Mouse (Mus musculus) gastrocnemius, postnatal 36 days (tissue): ENCODE measurements at regions not wholly inside any gene's neighbourhood (a gene's known extent, or its start where the extent isn't known, plus 50 kb on each side); places are given as distances from the start of the nearest gene placed in this dataset.

ENCODE experiments used
- DNase-seq, 2 experiments: peaks; one replicate each; pipeline ENCODE4 v3.0.0; 2022
- intact Hi-C: fragments of 180-260 bp; cut with DNase I; formaldehyde crosslinking; loops from one replicate; pipeline ENCODE4 v1.15.1; 2025

DNA sequence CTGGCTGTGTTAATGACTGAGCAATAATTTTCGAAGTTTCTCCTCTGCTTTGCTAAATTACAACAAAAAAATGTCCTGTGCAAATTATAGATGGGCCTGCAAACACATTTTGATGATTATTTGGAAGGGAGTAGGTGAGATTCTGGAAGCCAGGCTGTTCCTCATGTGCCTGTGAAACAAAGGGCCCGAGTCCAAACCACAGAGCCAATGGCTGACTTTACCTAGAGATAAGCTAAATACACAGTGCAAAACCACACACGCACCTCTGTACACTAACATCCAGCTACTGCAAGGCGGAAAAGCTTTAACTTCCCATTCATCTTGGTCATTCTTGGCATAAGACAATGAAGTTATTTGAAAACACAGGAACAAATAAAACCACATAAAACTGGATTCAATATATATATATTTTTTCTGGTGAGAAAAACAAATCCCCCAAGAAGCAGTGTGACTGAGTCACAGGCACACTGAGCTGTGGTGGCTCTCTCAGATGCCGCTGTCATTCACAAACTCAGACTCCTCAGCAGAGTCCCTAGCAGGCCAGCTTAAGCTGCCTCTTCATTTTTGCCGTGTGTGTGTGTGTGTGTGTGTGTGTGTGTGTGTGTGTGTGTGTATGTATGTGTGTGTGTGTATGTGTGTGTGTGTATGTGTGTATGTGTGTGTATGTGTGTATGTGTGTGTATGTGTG lies 312.8 kb downstream of the Etnk1 start:
- no peak for DNase-seq
- intact Hi-C loops = no loop called here

DNA sequence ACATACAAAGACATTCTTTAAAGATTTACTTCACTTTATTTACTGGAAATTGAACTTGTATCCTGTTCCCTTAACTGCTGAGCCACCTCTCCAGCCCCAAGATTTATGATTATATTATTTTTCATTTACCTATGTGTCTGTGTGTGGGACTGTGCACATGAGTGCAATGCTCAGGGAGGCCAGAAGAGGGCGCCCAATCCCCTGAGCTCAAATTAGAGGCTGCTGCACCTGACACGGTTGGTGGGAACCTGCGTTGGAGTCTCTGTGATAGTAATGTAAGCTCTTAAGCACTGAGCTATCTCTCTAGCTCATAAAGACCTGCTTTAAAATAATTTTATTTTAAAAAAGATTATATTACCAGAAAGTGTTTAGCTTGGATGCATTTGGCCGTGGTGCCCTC lies 315.3 kb downstream of the Etnk1 start:
- no peak for DNase-seq
- intact Hi-C loops = no loop called here

DNA sequence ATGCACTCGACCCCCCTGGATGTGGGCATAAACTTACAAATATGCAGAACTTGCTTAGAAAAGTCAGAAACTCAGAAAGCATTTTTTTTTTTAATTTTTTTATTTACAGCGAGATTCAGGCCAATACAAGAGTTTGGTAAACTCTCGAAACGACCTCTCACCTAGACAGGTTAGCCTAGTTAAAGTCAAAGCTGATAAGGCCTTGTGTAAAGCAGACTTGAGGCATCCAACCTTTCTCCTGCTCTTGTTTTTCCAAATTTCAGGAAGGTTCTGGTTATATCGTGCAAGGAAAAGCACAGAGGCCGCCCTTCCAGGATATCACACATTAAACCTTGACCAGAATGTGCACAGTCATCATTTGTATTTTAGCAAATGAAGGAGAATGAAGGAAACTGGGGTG lies 315.8 kb downstream of the Etnk1 start:
- intact Hi-C loops = no loop called here
- no peak for DNase-seq

DNA sequence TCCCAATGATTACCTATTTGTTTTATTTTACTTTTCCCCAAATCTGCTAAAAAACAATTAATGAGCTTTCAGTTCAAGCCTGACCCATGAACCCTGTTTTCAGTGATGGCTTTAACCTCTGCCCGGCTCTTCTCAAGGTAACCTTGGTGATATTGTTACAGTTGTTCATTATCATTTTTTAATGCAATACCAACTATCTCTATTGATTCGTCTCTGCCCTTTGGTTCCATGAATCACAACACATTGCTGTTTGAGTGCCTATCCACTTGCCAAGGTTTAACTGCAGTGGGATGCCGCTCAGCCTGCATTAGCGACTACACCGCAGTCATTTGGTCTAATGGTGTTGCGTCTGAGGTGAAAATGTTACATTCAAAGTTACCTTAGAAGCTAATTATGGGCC lies 317.9 kb downstream of the Etnk1 start:
- intact Hi-C loops = no loop called here
- no peak for DNase-seq

DNA sequence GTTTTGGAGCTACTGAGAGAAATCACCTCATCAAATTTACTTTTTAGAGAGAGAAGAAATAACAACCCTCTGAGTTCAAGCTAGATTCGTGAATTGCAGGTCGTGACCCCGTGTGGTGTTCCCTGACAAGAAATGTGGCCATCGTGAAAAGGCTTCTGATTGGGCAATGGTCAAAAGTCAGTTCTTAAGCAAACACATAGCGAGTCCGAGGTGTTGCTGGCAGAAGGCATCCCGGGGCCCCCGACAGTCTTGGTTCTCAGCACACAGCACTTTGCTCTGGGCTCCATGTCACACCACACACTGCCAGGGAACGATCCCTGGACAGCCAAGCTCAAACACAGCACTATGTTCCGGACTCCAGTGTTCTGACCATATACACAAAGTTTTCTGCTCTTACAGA lies 320.0 kb downstream of the Etnk1 start:
- intact Hi-C loops = no loop called here
- no peak for DNase-seq

DNA sequence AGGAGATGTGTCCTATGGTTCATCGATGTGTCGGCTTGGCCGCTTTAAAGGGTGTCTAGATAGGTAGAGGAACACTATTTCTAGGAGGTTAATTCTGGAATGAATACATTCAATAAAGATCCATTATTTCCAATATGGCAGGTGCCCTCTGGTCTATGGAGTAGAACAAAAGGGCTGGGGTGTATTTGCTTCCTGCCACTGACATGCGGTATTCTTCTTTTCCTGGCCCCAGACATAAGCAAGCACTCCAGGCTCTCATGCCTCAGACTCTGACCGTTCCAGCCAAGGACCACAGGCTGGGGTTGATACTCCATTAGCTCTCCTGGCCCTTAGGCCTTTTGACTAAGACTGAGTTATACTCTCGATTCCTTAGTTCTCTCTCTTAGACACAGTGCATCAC lies 323.0 kb downstream of the Etnk1 start:
- no peak for DNase-seq
- intact Hi-C loops = no loop called here

DNA sequence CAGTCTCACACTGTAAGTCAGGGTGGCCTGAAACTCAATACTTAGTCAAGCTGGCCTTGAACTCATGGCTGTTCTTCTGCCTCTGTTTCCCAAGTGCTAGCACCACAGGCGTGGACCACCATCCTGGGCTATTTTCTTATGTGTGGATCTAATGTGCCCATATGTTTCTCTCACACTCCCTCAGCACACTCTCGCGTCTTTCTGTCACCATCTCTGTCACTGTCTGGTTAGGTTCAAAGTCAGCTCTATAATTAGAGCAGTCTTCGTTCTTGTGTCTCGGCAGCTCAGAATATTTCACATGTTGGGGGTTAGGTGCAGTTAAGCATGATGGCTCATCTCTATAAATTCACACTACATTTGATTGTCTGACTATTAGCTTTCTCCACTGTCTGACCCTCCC lies 324.4 kb downstream of the Etnk1 start:
- no peak for DNase-seq
- intact Hi-C loops = no loop called here

DNA sequence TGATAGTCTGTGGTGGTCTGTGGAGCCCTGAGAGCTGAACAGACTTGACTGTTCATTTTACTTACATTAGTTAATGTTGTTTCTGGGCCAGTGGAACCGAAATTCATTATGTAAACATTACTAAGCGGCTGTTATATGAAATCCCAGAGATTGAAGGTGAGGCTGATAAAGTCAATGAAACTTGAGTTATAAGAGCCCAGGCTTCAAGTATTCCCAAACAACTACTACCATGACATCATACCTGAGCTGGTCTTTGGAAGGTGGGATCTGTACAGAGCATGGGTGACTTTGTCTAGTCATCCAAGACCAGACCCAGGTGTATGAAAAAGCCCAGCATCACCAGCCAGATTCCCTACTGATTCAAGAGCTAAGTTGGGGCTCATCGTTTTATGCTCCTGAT lies 326.5 kb downstream of the Etnk1 start:
- DNase-seq = no peak
- intact Hi-C loops = no loop called here

DNA sequence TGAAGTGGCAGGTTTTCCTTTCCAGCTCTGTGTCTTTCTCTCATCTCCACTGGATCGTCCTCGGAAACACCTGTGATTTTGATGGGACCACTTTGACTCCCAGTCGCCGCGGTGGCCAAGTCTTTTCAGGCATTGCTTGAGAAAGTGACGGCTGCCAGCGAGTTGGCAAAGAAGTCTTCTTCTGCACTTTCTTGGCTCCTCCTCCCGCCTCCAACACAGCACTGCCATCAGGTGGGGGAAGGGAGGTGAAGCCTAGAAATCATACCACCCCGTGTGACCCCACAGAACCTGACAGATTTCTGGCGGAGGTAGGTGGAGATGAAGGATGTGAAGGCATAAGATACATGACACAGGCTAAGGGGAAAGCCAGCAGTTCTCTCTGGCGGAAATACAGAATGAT lies 327.3 kb downstream of the Etnk1 start:
- intact Hi-C loops = no loop called here
- no peak for DNase-seq

DNA sequence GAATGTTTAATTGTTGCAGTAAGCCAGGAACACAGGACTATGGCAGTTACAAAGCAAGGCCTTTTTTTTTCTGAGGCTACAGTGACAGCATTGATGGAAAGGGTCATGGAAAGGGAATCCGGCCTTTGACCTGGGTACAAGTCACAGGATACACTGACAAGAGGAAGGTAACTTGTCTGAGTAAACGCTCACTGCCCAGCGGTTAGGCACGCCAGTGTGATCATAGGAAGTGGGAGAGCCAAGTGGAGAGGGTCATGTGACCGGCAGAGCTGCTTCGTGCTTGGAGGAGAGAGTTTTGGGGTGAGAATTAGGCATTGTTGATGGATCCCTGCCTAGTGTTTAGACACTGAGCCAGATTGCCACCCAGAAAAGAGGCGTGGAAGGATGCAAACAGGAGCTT lies 327.9 kb downstream of the Etnk1 start:
- no peak for DNase-seq
- intact Hi-C loops = no loop called here

DNA sequence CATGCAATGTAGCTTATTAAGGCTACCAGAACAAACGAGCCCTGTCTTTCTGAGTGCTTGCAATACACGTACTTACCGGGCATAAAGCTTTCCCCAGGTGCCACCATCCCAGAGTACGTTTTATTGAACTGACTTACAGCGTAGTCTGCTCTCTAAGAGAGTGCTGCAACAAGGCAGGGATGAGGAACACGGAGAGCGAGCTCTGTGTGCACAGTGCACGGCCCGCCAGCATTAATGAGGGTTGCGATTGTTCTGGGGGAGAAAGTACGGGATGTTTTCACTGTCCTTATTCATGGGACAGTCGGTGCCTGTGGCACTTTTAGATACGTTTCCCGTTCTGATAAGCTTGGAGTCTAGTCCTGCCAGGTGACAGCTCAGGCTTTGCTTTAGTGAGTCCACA lies 331.7 kb downstream of the Etnk1 start:
- DNase-seq = no peak
- intact Hi-C loops = no loop called here

DNA sequence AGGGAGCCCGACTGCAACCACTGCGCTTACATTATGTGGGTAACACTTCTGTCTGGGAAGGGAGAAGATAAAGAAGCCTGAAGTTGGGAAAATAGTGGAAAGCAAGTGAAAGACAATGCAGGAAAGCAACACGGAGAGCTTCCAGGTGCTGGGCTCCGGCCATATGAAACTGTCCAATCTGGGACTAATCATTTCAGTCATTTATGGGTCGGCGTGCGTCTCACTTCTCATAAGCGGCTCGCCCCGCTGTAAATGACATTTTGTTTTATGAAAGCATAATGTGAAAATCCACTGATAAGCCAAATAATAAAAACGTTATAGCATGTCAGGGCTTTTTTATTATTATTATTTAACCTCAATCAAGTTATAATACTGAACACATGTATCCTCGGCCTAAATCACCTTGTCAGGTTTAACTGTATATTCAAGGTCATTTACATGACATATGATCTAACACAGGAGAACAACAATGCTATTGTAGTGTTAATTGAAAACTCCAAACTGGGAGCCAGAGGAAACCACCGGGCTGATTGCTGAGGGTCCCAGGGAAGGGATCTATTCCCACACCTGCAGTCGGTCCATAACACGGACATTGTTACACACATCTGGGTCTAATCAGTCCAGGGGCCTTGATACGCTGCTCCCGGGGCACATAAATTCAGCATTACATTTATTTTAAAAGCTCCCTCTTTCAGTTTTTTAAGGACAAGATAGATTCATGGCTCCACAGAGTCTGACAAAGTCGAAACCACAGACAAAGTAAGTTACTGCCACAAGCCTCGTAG lies 332.4 kb downstream of the Etnk1 start:
- intact Hi-C loops = no loop called here
- DNase-seq = no peak

DNA sequence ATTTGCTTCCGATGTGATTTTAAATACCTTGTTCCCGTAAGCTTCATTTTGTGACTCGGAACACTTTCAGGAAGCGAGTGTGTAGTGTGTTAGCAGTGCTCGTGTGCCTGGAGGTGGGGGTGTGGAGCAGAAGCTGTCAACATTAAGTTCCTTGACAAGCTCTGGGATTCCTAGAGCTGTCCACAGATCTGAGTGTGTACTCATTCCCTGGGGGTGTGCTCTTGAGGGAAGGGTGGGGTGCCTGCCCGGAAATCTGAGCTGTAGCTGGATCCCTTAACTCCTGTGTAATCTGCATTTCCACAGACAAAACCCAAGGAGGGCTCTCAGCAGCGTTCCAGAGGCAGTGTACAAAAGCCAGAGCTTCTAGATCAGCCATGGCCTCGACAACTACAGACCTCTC lies 335.8 kb downstream of the Etnk1 start:
- intact Hi-C loops = no loop called here
- DNase-seq = no peak

DNA sequence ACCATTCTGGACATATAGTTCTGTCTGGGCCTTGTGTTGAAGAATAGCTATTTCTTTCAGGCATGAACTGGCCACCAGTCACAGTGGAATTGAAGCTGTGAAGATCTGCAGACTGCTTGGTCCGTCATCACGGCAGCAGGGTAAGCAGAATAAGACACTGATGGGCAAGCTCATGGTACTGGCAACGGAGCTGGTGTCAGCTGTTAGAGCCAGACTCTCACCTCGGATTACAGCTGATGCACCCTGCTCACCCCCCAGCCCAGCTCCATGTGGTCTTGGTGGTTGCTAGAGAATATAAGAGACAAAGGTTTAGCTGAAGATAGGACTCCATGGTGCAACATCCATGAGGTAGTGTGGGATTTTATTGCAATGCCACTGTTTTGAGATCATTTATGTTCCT lies 336.9 kb downstream of the Etnk1 start:
- DNase-seq = peak in 1 of 2 experiments; percentile 12
- intact Hi-C loops = no loop called here

DNA sequence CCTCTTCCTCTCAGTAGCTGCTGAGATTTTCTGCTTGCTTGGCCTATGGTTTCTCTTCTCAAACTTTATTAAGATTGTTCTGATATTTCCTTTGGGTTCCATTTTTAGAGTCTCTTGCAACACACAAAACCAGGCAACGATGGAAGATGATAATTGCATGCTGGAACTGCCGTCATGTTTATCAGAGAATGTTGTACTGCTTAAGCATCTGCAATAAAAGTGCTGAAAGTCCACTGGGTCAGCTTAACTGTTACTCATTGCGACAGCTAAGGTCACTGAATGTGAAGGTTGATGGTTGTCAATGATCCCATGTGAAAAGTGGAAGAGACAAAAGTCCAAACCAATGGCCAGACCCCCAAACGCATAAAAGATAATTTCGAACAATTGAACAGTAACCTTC lies 346.4 kb downstream of the Etnk1 start:
- no peak for DNase-seq
- intact Hi-C loops = no loop called here

DNA sequence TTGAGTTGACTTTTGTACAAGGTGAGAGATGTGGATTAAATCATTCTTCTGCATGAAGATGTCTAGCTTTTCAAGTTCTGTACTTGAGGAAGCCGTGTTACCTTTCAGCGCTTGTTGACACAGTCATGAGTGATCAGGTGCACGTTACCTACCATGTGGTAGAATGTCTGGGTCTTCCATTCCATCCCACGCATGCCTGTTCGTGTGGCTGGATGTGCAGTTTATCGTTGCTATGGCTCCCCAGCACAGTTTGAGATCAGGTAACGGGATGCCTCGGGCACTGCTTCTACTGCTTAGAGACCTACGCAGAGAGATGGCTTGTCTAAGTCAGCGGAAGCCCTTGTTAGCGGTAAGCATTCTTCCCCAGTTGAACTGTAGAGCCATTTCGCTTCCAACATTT lies 348.1 kb downstream of the Etnk1 start:
- DNase-seq = no peak
- intact Hi-C loops = no loop called here

DNA sequence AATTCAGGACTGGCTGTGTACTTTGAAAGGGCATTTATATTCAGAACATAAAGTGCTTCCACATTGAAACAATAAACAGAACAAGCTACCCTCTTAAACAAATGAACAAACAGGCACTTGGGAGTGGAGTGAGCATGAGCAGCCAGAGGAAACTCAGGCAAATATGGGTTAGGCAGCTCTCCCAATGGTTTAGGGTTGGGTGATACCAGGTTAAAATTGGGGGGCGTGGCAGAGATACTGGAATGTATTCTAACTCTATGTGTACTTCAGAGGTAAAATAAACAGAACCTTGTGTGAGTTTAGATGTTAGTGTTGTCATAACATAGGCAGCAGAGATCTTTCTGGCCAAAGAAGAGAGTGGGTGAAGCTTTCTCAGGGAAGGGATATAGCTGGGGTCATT lies 349.7 kb downstream of the Etnk1 start:
- intact Hi-C loops = no loop called here
- no peak for DNase-seq

DNA sequence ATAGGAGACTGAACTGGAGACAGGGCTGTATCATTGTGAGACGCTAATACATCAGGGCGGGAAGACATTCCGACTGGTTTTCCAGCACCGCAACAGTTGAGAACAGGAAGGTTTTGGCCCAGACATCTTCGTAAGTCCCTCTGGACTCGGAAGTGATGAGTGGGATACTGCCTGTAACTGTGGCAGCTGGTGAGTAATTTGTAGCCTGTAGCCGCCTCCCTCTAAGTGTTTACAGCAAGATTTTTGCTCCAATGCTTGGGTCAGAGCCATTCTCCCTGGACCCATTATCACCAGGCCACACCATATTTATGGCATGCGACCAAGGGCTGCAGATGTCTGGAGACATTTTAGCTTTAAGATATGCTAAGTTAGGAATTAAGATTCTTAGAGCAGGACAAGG lies 351.5 kb downstream of the Etnk1 start:
- intact Hi-C loops = no loop called here
- DNase-seq = no peak

DNA sequence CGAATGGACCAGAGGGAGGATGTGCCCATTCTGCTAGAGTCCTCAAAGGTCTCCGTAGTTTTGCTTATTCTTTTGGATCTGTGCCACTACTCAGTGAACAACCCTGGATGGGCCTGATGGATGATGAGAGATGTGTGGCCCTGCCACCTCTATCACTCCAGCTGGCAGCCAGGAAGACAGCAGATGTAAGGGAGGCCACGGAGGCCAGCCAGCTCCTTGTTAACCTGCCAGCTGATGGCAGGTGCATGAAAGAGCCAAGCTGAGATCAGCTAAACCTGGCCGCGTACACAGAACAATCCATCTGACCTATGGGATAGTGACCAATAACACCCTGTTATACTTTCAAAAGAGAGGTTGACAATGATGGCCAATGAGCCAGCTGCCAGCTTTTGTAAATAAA lies 352.6 kb downstream of the Etnk1 start:
- intact Hi-C loops = no loop called here
- no peak for DNase-seq

DNA sequence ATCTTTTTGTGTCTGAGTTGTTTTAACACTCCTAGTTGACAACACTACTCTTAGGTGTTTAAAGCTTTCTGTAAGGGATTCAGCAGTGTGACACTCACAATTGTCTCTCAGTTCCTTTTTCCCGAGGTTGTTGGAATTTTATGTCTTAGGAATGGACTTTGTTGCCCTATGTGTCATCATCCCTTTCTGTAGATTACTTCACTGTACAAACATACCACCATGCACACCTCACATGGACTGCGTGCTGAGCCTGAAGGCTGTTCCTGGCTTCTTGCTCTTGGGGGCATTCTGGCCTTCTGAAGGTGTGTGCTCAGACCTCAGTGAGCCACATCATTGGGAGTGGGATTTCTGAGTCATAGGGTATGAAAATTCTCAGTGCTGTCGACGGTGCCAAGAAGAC lies 358.1 kb downstream of the Etnk1 start:
- no peak for DNase-seq
- intact Hi-C loops = no loop called here

DNA sequence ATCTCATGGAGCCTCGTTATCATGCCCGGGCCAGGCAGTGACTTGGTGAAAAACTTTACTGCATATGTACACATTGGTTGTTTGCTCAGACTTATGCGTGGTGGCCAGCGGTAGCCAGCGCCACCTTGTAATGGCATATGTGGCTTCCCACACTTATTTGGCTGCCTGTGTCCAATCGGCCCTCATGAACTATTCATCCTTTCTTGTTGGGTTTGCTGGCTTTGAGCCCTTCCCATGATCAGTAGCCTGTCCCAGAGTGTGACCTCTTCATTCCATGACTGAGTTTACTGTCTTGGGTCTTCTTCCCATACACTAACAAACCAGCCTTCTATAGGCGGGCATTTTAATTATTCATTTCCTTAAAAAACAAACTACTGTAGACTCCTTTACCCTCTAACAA lies 361.9 kb downstream of the Etnk1 start:
- DNase-seq = no peak
- intact Hi-C loops = no loop called here

DNA sequence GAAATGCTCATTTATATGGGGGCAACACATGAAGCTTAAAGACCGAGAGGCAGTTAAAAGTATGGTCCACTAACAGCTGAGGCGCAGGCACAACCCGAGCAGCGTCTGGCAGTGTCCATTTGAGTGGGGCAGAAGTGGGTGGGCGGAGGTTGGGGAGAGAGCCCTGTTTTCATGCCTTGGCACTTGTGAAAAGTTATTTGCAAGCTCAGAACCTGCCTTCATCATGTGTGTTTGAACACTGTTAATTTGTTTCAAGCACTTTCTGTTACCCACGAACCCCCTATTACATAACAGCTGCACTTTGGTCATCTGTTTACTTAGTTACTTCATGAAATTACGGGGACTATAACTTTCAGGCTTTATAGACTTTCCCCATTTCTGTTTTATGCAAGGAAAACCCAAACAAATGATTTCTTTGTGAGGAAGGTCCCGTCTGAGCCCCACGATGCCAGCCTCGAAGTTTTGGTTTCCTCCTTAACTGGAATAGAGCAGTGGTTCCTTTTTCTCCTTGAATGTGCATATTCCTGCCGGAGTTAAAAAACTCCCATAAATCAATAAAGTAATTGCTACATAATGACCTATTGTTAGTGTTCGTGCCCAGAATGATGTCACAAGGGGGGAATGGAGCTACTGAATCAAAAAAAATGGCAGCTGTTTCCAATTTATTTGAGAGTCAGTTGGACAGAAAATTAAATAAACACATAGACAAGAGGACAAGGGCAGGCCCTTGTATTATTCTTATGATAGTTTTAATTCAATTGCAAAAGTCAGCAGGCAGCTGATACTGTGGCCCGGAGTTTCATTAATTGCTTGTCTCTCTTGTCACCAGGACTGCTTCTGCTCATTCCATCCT lies 363.6 kb downstream of the Etnk1 start:
- no peak for DNase-seq
- intact Hi-C loops = no loop called here
